Mouse (Mus musculus): ENCODE measurements around the gene Olfr1313.
"Not testable (repeated sequence)": the region's sequence is repeated elsewhere in the genome, so short reads cannot be mapped to it uniquely, and the experiment has no call there.

Gene Olfr1313

DNA sequence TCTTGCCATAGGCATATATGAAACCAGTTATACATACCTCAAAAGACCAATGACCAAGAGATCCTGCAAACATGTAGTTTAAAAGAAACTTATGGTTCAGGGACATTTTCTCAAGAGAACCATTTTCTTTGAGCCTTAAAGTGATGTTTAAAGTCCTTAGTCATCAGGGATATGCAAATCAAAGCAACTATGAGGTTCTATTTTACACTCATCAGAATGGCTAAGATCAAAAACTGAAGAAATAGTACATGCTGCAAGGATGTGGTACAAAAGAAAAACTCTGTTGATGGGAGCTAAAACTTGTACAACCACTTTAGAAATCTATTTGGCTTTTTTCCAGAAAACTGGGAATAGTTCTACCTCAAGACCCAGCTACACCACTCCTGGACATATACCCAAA lies at the start of gene Olfr1313:
TSS of gene Olfr1313 (minus strand) at position 101 of the 400 bp plus-strand sequence.
- DNase-seq (ENCODE audit: low spot score in 2 of 2): no peak

GRCm38 (mm10) chr2:112115340-112115739 lies 37.7 kb upstream of the Olfr1313 start, which contains the start of gene Olfr1315-ps1:
Gene Olfr1315-ps1 (minus strand): TSS chr2:112115440.
- no peak for DNase-seq (ENCODE audit: low spot score in 2 of 2)

DNA sequence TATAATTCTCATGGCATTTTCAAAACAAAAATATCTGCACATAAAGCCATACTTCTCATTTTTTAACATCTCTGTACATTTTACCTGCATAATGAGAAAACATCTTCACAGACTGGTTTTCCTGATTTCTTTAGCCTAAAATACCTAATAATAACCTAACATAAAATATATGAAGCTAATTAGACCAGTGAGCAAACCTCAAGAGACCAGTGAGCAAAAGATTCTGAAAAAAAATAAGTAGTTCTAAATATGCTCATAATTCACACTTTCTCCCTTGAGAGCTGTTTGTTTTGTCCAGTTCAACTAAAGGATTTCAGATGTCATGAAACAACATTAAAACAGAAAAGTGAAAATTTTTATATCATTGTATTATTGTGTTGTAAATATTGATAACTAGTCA lies 19.0 kb upstream of the Olfr1313 start, which contains the start of gene Olfr1314:
TSS of gene Olfr1314 (minus strand) at position 101 of the 400 bp plus-strand sequence.
- DNase-seq (ENCODE audit: low spot score in 2 of 2): no peak

GRCm38 (mm10) chr2:112050138-112050537 lies 27.5 kb downstream of the Olfr1313 start, which contains the start of gene Olfr1312:
Gene Olfr1312 (minus strand): TSS chr2:112050238.
- no peak for DNase-seq (ENCODE audit: low spot score in 2 of 2)

GRCm38 (mm10) chr2:112026971-112027370 lies 50.7 kb downstream of the Olfr1313 start:
- DNase-seq (ENCODE audit: low spot score in 2 of 2): not testable (repeated sequence)

DNA sequence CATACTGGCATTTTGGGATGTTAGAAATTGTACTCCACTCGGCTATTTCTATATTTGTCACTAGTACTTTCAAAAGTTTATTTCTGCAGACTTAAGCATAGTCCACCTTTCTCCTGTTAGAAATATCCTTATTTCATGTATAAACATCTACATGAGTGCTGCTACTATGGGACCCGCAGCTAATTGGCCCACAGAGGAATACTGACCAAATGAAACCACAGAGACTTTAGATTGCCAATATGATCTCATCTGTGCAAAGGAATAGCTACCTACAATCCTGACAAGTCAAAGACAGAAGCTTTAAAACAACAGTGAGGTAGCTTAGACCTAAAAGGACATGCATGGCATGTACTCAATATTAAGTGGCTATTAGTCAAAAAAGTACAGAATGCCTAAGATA lies 53.3 kb downstream of the Olfr1313 start, which contains the start of gene Olfr1311:
TSS of gene Olfr1311 (minus strand) at position 101 of the 400 bp plus-strand sequence.
- DNase-seq (ENCODE audit: low spot score in 2 of 2): no peak

Data from spleen, postnatal 4 days (tissue).